Mouse (Mus musculus) lung, postnatal 36 days (tissue): ENCODE data around the gene Exosc9.

Experiments used
- DNase-seq: peaks from one replicate; pipeline ENCODE4 v3.0.0; 2022; ENCODE audit warnings: mixed read lengths

Gene Exosc9

GRCm38 (mm10) chr3:36552406-36553047 lies at the start of gene Exosc9:
TSS of gene Exosc9 (plus strand) at chr3:36552606.
- DNase-seq = peak; percentile 94

- no peak for DNase-seq
Measured at GRCm38 (mm10) chr3:36505306-36505705, 47.1 kb upstream of the Exosc9 start.

- no peak for DNase-seq
Measured at GRCm38 (mm10) chr3:36505809-36506735, 46.3 kb upstream of the Exosc9 start.

- no peak for DNase-seq
Measured at GRCm38 (mm10) chr3:36511491-36511890, 40.9 kb upstream of the Exosc9 start.

- DNase-seq = no peak
Measured at GRCm38 (mm10) chr3:36516196-36516595, 36.2 kb upstream of the Exosc9 start.

GRCm38 (mm10) chr3:36521073-36522060 lies 31.0 kb upstream of the Exosc9 start, which contains the start of gene Gm11549:
TSS of gene Gm11549 (minus strand) at chr3:36521813.
- no peak for DNase-seq

GRCm38 (mm10) chr3:36522137-36522536 lies 30.3 kb upstream of the Exosc9 start:
- DNase-seq = no peak

GRCm38 (mm10) chr3:36524466-36524865 lies 27.9 kb upstream of the Exosc9 start:
- DNase-seq = no peak

- DNase-seq = peak; percentile 64
Measured at GRCm38 (mm10) chr3:36530345-36530744, 22.1 kb upstream of the Exosc9 start.

GRCm38 (mm10) chr3:36530781-36531180 lies 21.6 kb upstream of the Exosc9 start:
- DNase-seq = no peak

- DNase-seq = no peak
Measured at GRCm38 (mm10) chr3:36531242-36531641, 21.2 kb upstream of the Exosc9 start.

GRCm38 (mm10) chr3:36531979-36532542 lies 20.3 kb upstream of the Exosc9 start:
- no peak for DNase-seq

GRCm38 (mm10) chr3:36532738-36533137 lies 19.7 kb upstream of the Exosc9 start:
- no peak for DNase-seq

GRCm38 (mm10) chr3:36533201-36533672 lies 19.2 kb upstream of the Exosc9 start:
- DNase-seq = no peak

GRCm38 (mm10) chr3:36536041-36536440 lies 16.4 kb upstream of the Exosc9 start:
- DNase-seq = no peak

- no peak for DNase-seq
Measured at GRCm38 (mm10) chr3:36537701-36538470, 14.5 kb upstream of the Exosc9 start.

- no peak for DNase-seq
Measured at GRCm38 (mm10) chr3:36540756-36541155, 11.7 kb upstream of the Exosc9 start.

GRCm38 (mm10) chr3:36541399-36541798 lies 11.0 kb upstream of the Exosc9 start:
- no peak for DNase-seq

GRCm38 (mm10) chr3:36544961-36545360 lies 7.4 kb upstream of the Exosc9 start:
- no peak for DNase-seq

- peak; percentile 50 for DNase-seq
Measured at GRCm38 (mm10) chr3:36551343-36551742, 1.1 kb upstream of the Exosc9 start.

- DNase-seq = no peak
Measured at GRCm38 (mm10) chr3:36551851-36552384, 488 bp upstream of the Exosc9 start.
